Comparison of ENCODE assay signal across 9 mouse cellular contexts in genomic region chr2:27077655-27078244, GRCm38 (mm10). TPM values are rescaled to one million over a fixed set of nuclear protein-coding genes. Genes with fewer than 3 reads are reported as not detected.
DNase-seq lines count a peak whose midpoint lies in the region; ATAC-seq and TF ChIP-seq lines count a peak whose summit lies in the region.
"Had no signal": no experiment of that assay in that cellular context is flagged by ENCODE, and none has a peak within 500 bp of the region (broad histone marks: within the 10 kb centered on the region; RNA-seq: fewer than 3 reads in every experiment).

No protein-coding gene starts in this region.

- H3K4me2 ChIP-seq in liver, embryonic 11.5 days = no peak overlapping the region
- no peak overlapping the region for H3K4me2 ChIP-seq in heart, embryonic 13.5 days

- H3K27ac ChIP-seq in liver, adult 2 months (replicated peaks; ENCODE audit: insufficient read depth, low read depth, low read length) = no peak overlapping the region
- no peak overlapping the region for H3K27ac ChIP-seq in liver, embryonic 11.5 days (ENCODE audit: low read depth, low read length)
- no peak overlapping the region for H3K27ac ChIP-seq in heart, embryonic 13.5 days (replicated peaks)
- no peak overlapping the region for H3K27ac ChIP-seq in thymus, adult 2 months (ENCODE audit: control insufficient read depth, insufficient read depth, low read length)

- H3K36me3 ChIP-seq in liver, adult 2 months (ENCODE audit: control insufficient read depth, insufficient read depth, low read length) = no peaks in the 10 kb centered on the region
- no peaks in the 10 kb centered on the region for H3K36me3 ChIP-seq in liver, embryonic 11.5 days (ENCODE audit: control insufficient read depth, insufficient read depth, low read length)
- no peaks in the 10 kb centered on the region for H3K36me3 ChIP-seq in heart, embryonic 13.5 days
- no peaks in the 10 kb centered on the region for H3K36me3 ChIP-seq in thymus, adult 2 months (ENCODE audit: control insufficient read depth, insufficient read depth, low read length)

- TF ChIP-seq POLR2A in liver, adult 2 months (IDR thresholded peaks at IDR 0.05; ENCODE audit: extremely low read depth, insufficient read depth, low read length) = no peak
- TF ChIP-seq POLR2A in thymus, adult 2 months (IDR thresholded peaks at IDR 0.05; ENCODE audit: control insufficient read depth, extremely low read depth, insufficient read depth, low read length, poor library complexity) = no peak

- H3K4me3 ChIP-seq in liver, adult 2 months (ENCODE audit: insufficient read depth, low read depth, low read length) = no peak overlapping the region
- no peak overlapping the region for H3K4me3 ChIP-seq in liver, embryonic 11.5 days (ENCODE audit: low read depth, low read length)
- H3K4me3 ChIP-seq in heart, embryonic 13.5 days = no peak overlapping the region
- H3K4me3 ChIP-seq in thymus, adult 2 months (ENCODE audit: control insufficient read depth, insufficient read depth, low read length) = no peak overlapping the region

- 72% methylated on average over 10 of the region's 10 CpGs for WGBS in liver, adult 2 months
- 62% methylated on average over 10 of the region's 10 CpGs for WGBS in liver, embryonic 11.5 days
- WGBS in heart, embryonic 13.5 days = 56% methylated on average over 10 of the region's 10 CpGs
- 73% methylated on average over 10 of the region's 10 CpGs for WGBS in thymus, adult 2 months

- no peaks in the 10 kb centered on the region for H3K9me3 ChIP-seq in liver, embryonic 11.5 days (ENCODE audit: control insufficient read depth, low read length)
- H3K9me3 ChIP-seq in heart, embryonic 13.5 days = no peaks in the 10 kb centered on the region

- peak; percentile 33 for DNase-seq in adrenal gland, postnatal 25 days
- DNase-seq in adrenal gland, adult 8-10 months = no peak
- DNase-seq in liver, adult 2 months (ENCODE audit: extremely low read depth, low read depth, low spot score) = no peak
- DNase-seq in liver, embryonic 11.5 days (ENCODE audit: low spot score) = no peak
- peak; percentile 63 for DNase-seq in thymus, adult 2 months
- DNase-seq in cerebellum, adult 9-10 months = no peak
- DNase-seq in left cerebral cortex, postnatal 25 days (ENCODE audit: low spot score in 2 of 2) = no peak
- DNase-seq: cerebellum, postnatal 36 days had no signal

- ATAC-seq in liver, embryonic 11.5 days (replicated peaks; ENCODE audit: low FRiP score) = no peak
- ATAC-seq in heart, embryonic 13.5 days (ENCODE audit: extremely low read depth, insufficient number of reproducible peaks, low FRiP score, low TSS enrichment) = no peak

- H3K9ac ChIP-seq in liver, adult 2 months (ENCODE audit: low read depth, low read length) = no peak overlapping the region
- no peak overlapping the region for H3K9ac ChIP-seq in liver, embryonic 11.5 days (ENCODE audit: low read depth, low read length)
- peak overlapping the region; percentile 29; the same call in 1 of the 2 replicates for H3K9ac ChIP-seq in heart, embryonic 13.5 days

- H3K27me3 ChIP-seq in liver, adult 2 months (ENCODE audit: control insufficient read depth, insufficient read depth, low read length) = no peaks in the 10 kb centered on the region
- H3K27me3 ChIP-seq in liver, embryonic 11.5 days (replicated peaks; ENCODE audit: control insufficient read depth, insufficient read depth, low read length) = peaks cover 11% of the 10 kb centered on the region; the same call in 1 of the 2 replicates
- peaks cover 24% of the 10 kb centered on the region; the same call in 1 of the 2 replicates for H3K27me3 ChIP-seq in heart, embryonic 13.5 days (replicated peaks)
- H3K27me3 ChIP-seq in thymus, adult 2 months (ENCODE audit: control insufficient read depth, insufficient read depth, low read length) = no peaks in the 10 kb centered on the region

- intact Hi-C loops in left cerebral cortex, postnatal 25 days (cut with DNase I) = loop anchor here (5.0 to 10.0 kb wide), 2 partner anchors 45 to 157 kb away; no protein-coding TSS in a partner anchor

- TF ChIP-seq CTCF in liver, adult 2 months (IDR thresholded peaks at IDR 0.05; ENCODE audit: low read depth, low read length) = peak; percentile 15; the same call in 1 of the 2 replicates
- TF ChIP-seq CTCF in thymus, adult 2 months (IDR thresholded peaks at IDR 0.05; ENCODE audit: borderline replicate concordance, control insufficient read depth, extremely low read depth, insufficient read depth, low read length, poor library complexity) = no peak

- H3K4me1 ChIP-seq in liver, adult 2 months (ENCODE audit: control insufficient read depth, insufficient read depth, low read length) = 0 out of 2 replicates have a peak, but pooled peaks cover 3% of the 10 kb centered on the region
- H3K4me1 ChIP-seq in liver, embryonic 11.5 days (replicated peaks; ENCODE audit: control insufficient read depth, insufficient read depth, low read length) = peaks cover 8% of the 10 kb centered on the region
- H3K4me1 ChIP-seq in heart, embryonic 13.5 days = peaks cover 53% of the 10 kb centered on the region
- peaks cover 48% of the 10 kb centered on the region for H3K4me1 ChIP-seq in thymus, adult 2 months (replicated peaks; ENCODE audit: control insufficient read depth, insufficient read depth, low read length)

- H3K79me2 ChIP-seq in liver, adult 2 months (ENCODE audit: control insufficient read depth, insufficient read depth, low read length) = no peaks in the 10 kb centered on the region

RNA-seq across cellular contexts. Expression of gene Adamtsl2, which starts 1.4 kb away (rescaled TPM):
- 17.4 and 17.9 TPM in 2 replicates for total RNA-seq in adrenal gland, postnatal 25 days (2021)
- 10 to 100 TPM; 14.3 to 24.8 (median 19.3) TPM for total RNA-seq in adrenal gland, adult 8-10 months (2022)
- total RNA-seq in liver, adult 2 months (2014; rRNA removed) = 3.5 and 4.4 TPM in 2 replicates
- polyA plus RNA-seq in liver, adult 2 months (2012; rRNA removed) = 4.4 and 6.7 TPM in 2 replicates
- polyA plus RNA-seq in liver, embryonic 11.5 days (2014; fragmentation: Nextera tagmentation; extraction: Ambion mirVana) = 1.8 and 3.5 TPM in 2 replicates
- polyA plus RNA-seq in heart, embryonic 13.5 days (2015; fragmentation: Nextera tagmentation; extraction: Ambion mirVana) = 11.2 and 11.6 TPM in 2 replicates
- 16.1 and 16.5 TPM in 2 replicates for polyA plus RNA-seq in thymus, adult 2 months (2012; rRNA removed)
- total RNA-seq in left cerebral cortex, postnatal 25 days (2021) = 10 to 100 TPM; 19.5 to 24.7 TPM

RNA-seq across cellular contexts. Expression of gene Mymk, which starts 5.8 kb away (rescaled TPM):
- total RNA-seq in adrenal gland, postnatal 25 days (2021) = not detected in 2 replicates
- under 1 TPM in 1 of 4 experiments, not detected in 3; 0.20 TPM for total RNA-seq in adrenal gland, adult 8-10 months (2022)
- total RNA-seq in liver, adult 2 months (2014; rRNA removed) = not detected in 2 replicates
- polyA plus RNA-seq in liver, adult 2 months (2012; rRNA removed) = not detected in 2 replicates
- polyA plus RNA-seq in liver, embryonic 11.5 days (2014; fragmentation: Nextera tagmentation; extraction: Ambion mirVana) = 0.12 and 0.13 TPM in 2 replicates
- 0.41 and 1.2 TPM in 2 replicates for polyA plus RNA-seq in heart, embryonic 13.5 days (2015; fragmentation: Nextera tagmentation; extraction: Ambion mirVana)
- polyA plus RNA-seq in thymus, adult 2 months (2012; rRNA removed) = 0.61 and 0.81 TPM in 2 replicates
- under 1 TPM; 0.32 to 0.60 TPM for total RNA-seq in left cerebral cortex, postnatal 25 days (2021)

RNA-seq across cellular contexts. Expression of gene Slc2a6, which starts 50.0 kb away (rescaled TPM):
- 0.71 and 0.97 TPM in 2 replicates for total RNA-seq in adrenal gland, postnatal 25 days (2021)
- 1 to 10 TPM in 2 of 4 experiments, under 1 TPM in 2; 0.87 to 1.2 (median 1.0) TPM for total RNA-seq in adrenal gland, adult 8-10 months (2022)
- 0.34 and 0.46 TPM in 2 replicates for total RNA-seq in liver, adult 2 months (2014; rRNA removed)
- 0.39 and 0.50 TPM in 2 replicates for polyA plus RNA-seq in liver, adult 2 months (2012; rRNA removed)
- polyA plus RNA-seq in liver, embryonic 11.5 days (2014; fragmentation: Nextera tagmentation; extraction: Ambion mirVana) = 0.51 and 0.64 TPM in 2 replicates
- 0.18 TPM in 1 of 2 replicates, not detected in the other for polyA plus RNA-seq in heart, embryonic 13.5 days (2015; fragmentation: Nextera tagmentation; extraction: Ambion mirVana)
- 14.0 and 17.5 TPM in 2 replicates for polyA plus RNA-seq in thymus, adult 2 months (2012; rRNA removed)
- 10 to 100 TPM; 30.5 to 31.1 TPM for total RNA-seq in left cerebral cortex, postnatal 25 days (2021)

Comparison
In these comparisons a context has a peak if more than half of its experiments do, and no peak if none do; other contexts are left out.
1. DNase-seq: peak in adrenal gland, postnatal 25 days (single experiment) and thymus, adult 2 months (single experiment); none in adrenal gland, adult 8-10 months (single experiment), liver, adult 2 months (single experiment), liver, embryonic 11.5 days (single experiment), cerebellum, adult 9-10 months (single experiment) and left cerebral cortex, postnatal 25 days (0 of 2).
2. RNA of gene Slc2a6, which starts 50.0 kb away (total RNA-seq): 30.5 to 31.1 TPM in left cerebral cortex, postnatal 25 days; 0.87 to 1.2 TPM in adrenal gland, adult 8-10 months, 0.71 to 0.97 TPM in adrenal gland, postnatal 25 days and 0.34 to 0.46 TPM in liver, adult 2 months; every median in the first group is over 10 times any median in the second.